Mouse (Mus musculus) kidney, adult 8-10 months (tissue): Measurements from ENCODE around the gene Crybg2.
A peak's percentile ranks its signal among the peaks of the same experiment; 100 is the strongest.

Experiments used
- DNase-seq, 2 experiments: peaks; one replicate each; pipeline ENCODE4 v3.0.0; 2022

The Crybg2 gene

DNA sequence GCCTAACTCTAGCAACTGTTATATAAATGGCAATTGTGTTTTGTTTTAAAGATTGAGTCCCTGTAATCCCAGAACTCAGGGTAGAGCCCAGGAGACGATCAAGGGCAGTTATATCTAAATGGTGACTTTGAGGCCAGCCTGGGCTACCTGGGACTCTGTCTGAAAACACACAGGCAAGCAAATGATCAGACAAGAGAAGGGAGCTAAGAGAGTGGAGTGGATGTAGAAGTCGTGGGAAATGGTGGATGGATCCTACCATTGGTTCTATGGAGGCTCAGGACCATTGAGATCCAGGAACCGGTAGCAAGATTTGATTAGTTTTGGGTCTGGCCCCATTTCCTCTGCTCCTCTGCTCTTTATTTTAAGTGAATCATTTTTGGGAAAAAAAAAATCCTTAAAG, 35.5 kb downstream of the Crybg2 start:
- no peak for DNase-seq

DNA sequence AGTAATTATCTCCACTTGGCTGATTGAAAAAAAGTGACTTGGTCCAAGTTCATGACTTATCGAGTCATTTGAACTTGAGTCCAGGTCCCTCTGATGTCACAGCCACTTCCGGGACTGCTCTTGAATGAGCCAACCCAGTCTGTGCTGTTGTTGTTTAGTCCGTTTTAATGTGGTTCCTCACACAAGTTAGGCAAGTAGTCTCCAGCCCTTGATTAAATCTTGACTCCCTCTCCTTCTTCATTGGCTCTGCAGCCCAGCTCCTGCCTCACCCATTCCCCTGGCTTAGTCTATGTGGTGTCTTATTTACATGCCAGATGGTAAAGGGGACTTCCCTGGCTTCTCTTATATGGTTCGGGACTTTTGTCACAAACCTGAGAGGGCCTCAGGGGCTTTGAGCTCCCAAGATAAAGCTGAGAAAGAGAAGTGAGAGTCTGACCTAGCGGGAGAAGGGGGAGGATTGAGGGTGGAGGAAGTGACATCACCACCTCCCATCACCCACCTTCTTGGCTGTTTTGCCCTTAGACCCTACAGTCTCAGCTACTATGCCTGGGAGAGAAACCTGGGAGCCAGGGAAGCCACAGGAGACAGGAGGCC, 36.5 kb downstream of the Crybg2 start:
- no peak for DNase-seq

DNA sequence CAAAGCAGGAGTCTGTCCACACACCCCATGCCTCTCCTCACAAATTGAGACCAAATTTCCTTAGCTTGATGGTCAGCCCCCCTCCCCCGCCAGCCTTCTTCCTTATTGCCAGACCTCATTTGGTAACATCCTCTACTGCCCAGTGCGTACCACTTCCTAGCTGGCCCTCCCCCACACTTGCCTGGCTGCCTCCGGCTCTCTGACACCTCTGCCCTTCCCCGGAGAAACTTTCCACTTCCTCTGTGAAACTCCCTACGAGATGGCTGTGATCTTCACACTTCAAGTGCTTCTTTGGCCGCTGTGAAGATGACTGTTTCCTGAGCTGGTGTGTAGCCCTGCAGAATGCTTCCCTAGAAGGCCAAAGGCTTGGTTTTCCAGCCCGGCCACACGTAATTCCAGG, 38.0 kb downstream of the Crybg2 start:
- peak; percentile 30 to 31 for DNase-seq

DNA sequence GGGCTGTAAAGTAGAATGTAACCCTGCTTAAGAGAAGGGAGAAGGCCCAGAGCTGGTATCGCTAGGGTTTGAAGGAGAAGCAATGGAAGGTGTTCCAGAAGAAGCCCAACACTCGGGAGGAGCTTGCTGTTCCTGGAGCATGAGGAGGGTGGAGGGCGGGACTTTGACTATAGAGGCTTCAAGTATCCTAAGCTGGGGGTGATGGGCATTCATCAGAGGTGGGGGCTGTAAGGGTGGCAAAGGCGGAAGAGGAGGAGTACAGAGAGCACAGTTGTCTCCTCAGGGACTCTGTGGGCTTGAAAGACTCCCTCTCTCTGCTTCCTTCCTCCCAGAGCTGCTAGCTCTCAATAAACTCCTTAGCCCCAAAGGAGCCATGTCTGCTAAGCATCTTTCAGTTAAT, 39.6 kb downstream of the Crybg2 start:
- no peak for DNase-seq

DNA sequence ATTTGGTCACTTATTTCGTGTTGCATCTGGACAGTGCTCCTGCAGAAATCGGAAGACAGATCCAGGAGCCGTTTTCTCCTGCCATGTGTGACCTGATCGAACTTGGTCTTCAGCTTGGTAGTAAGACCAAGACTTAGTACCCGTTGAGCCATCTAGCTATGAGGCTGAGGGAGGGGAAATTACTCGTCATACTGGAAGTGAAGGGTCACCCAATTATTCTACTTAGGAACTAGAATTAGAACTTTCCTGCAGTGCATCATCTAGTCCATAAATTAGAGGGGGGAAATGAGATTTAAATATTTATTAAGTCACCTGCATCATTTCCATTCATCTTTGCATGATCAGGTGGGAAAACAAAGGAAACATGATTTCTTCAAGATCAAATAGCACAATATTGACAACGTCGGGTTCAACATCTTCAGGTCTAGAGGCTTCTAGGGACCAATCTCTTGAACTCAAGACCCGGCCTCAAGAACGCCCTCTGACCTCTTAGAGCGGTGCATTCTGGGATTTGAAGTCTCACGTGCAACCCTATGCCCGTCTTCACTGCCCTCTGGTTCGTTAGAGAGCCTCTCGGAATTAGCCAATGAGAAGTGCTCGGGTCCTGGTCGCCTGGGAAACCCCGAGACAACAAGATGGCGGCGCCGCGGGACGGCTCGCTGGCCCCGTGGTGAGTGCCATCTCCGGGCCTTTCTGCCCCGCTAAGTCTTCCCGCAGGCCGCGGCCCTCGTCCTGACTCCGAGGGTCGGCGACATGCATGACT, 41.5 kb downstream of the Crybg2 start, which contains the start of gene Ubxn11:
Ubxn11 (plus strand) TSS at position 592 of the 763 bp plus-strand sequence.
- peak; percentile 90 for DNase-seq

DNA sequence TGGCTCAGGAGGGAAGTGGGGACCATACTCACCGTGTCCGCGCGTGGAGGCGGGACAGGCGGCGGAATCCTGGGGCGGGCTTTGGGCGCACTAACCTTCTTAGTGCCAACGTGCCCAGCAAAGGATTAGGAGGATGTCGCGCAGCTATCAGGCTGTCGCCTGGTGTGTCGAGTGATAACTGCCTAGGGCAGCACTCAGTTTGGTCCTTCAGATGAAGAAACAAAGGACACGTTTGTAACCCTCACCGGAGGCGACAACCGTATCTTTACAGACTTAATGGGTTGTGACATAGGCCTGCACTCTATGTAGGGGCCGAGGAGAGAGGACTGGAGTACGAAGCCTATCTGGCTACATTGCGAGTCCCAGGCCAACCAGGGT, 42.1 kb downstream of the Crybg2 start:
- no peak for DNase-seq

DNA sequence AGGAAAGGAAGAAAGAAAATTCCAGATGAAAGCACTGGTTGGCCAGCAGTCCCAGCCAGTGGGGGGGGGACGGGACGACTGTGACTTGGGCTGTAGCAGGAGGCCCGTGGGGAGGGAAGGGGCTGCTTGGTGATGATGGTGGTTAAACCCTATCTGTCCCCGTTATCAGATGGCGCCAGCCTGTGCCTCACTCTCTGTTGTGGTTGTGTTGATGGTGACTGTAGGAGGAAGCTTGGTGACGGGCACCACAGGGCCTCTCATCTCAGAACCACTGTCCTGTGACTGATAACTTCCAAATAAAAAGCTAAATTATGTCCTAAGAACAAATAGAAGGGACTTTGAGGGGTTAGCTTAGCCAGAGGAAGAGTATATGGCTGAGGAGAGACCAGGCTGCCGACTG, 45.5 kb downstream of the Crybg2 start:
- no peak for DNase-seq

DNA sequence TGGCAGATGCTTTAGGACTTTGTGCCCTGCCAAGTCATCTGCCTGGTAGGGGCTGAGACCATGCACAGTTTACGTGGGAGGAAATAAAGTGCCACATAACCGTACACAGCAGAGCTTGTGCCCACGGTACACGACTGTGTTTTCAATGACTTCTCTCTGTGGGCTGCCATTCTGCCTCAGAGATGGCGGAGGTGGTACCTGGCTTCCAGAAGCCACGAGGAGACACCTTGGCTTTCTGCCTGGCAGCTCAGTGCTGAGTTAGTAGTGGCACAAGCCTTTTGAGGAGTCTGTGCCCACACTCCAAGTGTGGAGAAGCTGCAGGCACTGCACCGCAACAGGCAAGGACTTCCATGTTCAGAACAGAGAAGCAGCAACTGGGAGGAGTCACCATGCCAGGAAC, 47.1 kb downstream of the Crybg2 start:
- DNase-seq, result no peak

DNA sequence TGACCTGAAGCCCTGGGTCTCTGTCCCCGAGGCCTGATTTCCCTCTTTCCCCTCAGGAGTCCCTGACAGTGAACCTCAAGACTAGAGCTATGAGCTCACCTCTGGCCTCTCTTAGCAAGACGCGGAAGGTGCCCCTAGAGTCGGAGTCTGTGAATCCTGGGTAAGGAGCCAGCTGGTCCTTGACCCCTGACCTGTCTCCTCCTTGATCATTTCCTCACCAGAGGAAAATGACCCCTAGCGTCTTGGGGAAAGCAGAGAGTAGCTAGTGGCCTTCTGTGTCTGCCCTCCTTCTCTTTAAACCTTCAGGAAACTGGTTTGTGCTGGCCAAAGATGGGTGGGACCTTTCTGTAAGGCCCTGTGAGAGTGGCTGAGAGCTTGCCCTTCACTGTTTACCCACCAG, 47.6 kb downstream of the Crybg2 start:
- DNase-seq, result no peak

DNA sequence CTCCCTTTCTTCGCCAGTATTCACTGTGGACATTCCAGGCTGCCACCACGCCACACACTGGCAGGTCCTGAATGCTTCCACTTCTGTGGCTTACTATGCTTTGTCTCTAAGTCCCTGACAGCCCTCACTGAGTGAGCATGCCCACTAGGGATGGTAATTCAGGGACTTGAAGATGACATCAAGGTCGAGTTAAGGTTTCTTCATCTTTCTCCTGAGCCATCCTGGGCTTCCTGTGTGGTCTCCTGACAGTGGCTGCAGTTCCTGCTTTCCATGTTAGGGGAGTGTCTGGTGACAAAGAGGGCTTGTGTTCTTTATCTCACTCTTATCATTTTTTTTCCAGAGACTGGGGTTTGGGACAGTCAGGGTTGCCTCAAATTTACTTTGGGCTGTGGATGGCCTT, 50.0 kb downstream of the Crybg2 start:
- no peak for DNase-seq

DNA sequence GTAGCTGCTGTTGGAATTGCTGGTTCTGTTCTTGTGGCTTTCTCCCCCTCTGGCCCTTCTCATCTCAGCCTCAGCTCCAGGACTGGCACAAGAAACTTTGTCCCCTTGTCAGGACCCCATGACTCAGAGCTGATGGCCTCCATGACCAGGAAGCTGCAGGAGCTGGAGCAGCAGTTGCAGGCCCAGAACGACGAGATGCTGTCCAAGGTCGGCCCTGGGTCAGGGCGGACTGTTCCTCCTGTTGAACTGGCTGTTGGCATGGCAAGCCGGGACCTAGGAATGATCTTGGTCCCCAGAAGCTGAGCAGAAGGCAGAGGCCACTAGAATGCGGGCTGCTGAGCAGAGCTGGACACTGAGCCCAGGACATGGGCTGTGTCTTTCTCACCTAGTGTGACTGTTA, 51.8 kb downstream of the Crybg2 start:
- no peak for DNase-seq

DNA sequence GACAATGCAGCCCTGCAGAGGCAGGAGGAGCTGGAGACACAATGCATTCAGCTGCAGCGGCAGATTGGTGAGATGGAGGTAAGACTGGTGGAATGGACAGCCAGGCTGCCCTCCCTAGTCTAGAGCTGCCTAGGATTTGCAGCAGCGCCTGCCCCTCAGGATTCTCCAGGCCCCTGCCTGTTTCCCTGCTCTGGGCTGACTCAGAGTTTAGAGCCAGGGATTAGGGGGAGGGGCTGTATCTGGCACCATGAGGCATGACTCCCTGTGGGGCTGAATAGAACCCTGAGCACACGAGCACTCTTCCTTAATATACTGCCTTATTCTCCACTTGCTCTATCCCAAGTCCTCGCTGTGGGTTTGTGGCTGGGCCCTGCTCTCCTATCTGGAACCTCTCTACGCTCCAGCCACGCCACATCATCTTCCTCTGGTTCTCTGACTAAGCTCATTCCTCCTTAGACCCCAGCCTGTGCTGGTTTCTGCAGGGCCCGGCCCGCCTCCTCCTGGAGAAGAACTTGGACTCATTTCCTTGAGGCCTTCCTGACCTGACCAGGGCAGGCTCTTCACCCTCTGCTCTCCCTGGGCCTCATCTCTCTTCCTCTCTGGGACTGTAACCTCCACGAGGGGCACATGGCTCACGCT, 52.9 kb downstream of the Crybg2 start:
- DNase-seq, result no peak

DNA sequence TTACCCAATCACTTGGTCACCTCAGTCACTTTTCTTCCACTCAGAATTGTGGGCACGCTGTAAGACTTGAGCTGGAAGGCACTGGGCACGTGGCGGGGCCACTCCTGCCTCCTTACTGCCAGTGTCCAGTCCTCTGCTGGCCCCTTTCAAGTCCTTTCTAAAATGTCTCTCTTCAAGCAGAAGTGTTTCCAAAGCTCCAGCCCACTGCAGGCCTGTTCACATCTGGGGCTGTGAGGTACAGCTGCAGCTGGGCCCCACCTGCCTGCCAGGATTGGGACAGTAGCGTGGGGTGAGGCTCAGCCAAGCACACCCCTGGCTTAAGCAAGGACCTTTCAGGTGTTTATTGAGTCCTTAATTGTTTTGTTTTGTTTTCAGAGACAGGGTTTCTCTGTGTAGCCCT, 53.4 kb downstream of the Crybg2 start:
- DNase-seq, result no peak

DNA sequence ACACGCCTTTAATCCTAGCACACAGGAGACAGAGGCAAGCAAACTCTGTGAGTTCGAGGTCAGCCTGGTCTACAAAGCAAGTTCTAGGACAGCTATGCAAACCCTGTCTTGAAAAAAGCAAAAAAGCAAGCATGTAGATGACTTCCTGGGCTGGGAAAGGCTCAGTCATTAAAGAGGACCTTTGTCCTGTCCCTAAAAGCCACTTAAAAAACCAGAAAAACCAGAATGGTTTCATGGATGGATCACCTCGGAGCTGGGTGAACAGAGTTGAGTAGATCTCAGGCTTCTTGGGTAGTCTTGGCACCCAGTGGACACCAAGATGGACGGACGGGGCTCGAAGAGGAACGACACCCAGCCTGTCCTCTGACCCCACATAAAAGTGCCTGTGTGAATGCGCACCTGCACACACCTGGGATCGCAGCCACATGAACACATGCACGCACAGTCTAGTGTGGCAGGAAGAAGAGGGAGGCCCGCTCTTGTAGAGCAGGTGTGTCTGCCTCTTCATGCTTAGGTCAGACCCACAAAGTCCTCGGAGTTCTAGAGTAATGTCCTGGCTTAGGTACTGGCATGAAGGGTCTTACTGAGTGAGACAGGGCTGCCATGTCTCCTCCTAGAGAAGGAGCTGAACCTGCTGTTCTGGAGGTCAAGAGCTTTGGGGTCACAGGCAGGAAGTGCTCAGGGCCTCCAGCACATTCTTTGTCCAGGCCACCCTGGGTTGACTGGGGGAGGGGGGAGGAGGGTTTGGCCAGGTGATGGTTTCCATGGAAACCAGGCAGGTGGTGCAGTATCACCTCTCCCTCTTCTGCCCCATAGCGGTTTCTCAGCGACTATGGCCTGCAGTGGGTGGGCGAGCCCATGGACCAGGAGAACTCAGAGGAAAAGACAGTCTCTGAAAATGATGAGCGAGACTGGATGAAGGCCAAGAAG, 54.9 kb downstream of the Crybg2 start:
- no peak for DNase-seq

DNA sequence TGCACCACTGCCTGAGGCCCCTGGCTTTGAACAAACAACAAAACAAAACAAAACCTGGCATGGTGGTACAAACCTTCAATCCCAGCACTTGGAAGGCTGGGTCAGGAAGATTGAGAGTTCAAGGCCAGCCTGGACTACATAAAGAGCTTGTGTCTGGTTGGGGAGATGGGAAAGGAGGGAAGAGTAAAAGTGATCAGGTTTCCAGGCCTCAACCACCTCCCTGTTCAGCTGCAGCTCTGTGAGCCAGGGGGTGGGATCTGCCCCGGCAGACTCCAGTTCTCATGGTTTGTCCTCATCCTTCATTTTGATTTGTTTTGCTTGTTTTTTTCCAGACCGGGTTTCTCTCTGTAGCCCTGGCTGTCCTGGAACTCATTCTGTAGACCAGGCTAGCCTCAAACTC, 55.9 kb downstream of the Crybg2 start:
- DNase-seq, result no peak

DNA sequence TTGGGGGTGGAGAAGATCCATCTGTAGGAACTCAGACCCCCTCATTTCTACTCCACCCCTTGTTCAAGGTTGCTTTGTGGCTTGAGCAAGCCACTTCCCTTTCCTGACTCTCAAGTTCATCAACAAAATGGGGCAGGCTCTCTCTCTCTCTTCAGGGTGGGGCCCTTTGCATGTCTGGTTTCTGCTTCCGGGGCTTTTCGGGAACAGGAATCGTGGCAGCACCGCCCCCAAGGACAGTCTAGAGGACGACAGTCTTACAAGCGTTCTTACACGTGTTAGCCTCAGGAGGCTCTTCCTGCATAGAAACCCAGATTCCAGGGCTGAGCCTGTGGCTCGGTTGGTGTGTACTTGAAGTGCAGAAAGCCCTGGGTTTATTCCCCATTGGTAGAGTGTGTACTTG, 56.4 kb downstream of the Crybg2 start:
- no peak for DNase-seq

DNA sequence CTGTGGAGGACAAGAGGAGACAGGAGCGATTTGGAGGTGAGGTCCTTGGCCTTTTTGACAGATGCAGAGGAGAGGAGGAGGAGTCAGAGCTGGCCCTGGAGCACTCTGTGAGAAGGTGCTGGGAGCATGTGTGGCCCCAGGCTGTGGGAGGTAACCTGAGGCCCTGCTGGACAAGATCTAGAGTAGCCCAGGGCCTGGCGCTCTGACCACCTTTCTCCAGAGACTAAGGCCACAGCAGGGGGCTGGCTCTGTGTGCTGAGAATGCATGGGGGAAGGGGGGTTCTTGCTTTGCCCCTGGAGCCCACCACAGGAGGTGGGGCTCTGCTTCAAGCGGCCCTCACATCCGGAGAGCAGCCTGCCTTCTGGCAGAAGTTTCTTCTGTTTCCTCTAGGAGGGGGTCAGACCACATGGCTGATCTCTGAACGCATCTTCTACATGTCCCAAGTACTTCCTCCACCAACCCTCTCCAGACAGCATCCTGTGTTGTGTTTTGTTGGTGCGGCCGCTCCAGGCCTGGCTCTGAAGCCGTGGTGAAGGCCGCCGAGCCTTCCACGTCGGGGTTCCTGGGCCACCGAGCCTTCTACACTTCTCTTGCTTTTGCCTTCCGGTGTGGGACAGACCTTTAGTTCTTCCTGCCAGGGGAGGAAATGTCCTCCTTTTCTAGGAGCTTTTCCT, 57.6 kb downstream of the Crybg2 start:
- no peak for DNase-seq

DNA sequence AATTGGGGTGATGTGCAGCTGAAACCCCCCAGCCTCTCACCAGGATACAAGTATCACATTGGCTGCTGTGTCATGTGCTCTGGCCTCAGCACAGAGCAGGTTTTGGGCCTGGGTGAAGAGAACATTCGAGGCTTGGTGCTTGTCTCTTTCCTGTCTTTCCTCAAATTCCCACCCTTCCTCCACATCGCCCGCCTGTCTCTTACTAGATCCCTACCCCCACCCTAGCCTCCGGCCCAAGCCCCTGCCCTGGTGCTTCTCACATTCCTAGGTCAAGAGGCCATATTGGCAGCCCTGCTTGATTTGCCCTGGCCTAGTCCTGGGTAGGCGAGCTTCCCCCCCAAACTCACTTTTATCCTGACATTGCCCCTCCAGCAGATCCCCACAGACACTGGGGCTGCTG, 58.4 kb downstream of the Crybg2 start:
- no peak for DNase-seq

DNA sequence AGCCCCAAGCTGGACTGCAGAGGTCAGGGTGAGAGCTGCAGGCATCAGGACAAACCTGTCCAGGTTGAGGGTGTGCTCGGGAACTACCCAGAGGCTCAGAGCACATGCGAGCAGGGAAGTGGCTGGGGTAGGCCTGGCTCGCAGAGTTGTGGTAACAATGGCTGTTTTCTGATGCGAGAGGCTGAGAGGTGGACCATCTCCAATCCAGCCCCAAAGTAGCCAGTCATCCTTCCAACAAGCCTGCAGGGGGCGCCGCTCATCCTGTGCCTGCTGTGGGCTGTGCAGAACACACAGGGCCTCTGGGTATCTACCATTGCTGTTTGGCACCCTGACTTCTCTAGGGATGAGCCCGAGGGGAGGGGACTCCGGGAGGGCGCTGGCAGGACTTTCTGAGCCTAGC, 59.0 kb downstream of the Crybg2 start:
- DNase-seq, result no peak

DNA sequence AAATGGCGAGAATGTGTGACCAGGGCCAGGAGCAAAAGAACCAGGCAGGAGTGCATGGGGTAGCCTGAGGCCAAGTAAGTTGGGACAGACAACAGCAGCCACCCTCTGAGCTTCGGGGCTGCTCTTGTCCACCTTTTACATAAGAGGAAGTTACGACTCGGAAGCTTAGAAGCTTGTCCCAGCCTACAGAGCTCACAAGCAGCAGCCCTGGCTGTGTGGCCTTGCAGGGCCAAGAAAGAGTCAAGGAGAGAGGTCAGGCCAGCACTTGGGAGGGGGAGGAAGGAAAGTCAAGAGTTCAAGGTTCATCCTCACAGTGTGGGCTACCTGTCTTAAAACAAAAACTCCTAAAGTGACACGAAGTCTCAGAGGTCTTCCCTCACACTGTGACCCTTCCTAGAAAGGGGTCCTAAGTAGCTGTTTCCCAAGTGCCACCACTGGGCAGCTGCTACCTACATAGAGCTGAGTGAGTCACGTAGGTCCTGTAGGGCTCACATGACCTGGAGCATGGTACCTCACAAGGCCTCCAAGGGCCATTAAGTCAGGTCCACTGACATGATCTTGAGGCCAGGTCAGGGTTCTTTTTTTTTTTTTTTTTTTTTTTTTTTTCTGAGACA, 59.7 kb downstream of the Crybg2 start:
- DNase-seq, result no peak

DNA sequence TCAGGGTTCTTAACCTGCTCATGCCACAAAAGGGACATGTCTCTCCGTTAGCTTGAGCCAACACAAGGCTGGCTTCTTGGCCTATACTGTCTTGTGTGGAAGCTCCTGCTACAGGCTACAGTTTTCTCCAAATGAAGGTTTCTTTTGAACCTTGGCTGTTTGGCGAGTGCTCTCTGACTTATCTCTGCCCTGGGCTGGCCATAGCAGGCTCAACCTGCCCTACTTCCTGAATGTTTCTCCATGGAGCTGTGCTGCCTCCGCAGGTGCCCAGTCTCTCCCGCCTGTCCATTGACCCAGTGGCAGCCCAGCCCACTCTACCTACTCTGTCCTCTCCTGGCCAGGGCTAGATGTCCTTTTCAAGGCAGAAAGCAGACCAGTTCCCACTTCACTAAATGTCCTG, 60.3 kb downstream of the Crybg2 start:
- DNase-seq, result no peak

DNA sequence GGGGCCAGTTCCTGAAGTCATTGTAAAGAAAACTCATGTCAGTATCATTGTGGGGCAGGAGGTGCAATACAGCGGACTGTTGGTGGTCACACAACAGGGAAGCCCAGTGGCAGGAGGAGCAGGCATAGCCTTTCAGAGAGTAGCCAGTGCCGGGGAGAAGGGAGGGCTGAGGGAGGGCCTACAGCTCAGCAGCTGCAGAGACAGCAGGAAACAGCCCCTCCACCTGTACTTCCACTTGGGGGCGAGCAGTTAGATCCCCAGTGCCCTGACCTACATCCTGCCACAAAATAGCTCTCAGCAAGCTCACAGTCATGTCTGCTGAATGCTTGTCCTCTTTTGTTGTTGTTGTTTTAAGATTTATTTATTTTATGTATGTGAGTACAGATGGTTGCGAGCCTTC, 61.0 kb downstream of the Crybg2 start:
- no peak for DNase-seq
